Mouse (Mus musculus) brain, embryonic 14.5 days (tissue): ENCODE results near the gene Aip. TPM values are rescaled to one million over a fixed set of nuclear protein-coding genes. Genes with fewer than 3 reads are reported as not detected.

Experiments
- DNase-seq: peaks from one replicate; pipeline ENCODE4 v3.0.0-alpha.2; 2011; ENCODE audit warnings: low read depth
- CTCF ChIP-seq: fragments of 200-500 bp; IDR thresholded peaks from 2 replicates; pipeline ENCODE4 v1.5.1; 2012; ENCODE audit warnings: inconsistent platforms, mild to moderate bottlenecking, moderate library complexity, borderline replicate concordance; ENCODE audit not compliant: insufficient read depth, insufficient read length; ENCODE audit errors: extremely low read depth
- POLR2A ChIP-seq: fragments of 200-500 bp; IDR thresholded peaks from 2 replicates; pipeline ENCODE4 v1.6.1; 2012; ENCODE audit warnings: mild to moderate bottlenecking, inconsistent platforms, borderline replicate concordance; ENCODE audit not compliant: poor library complexity, insufficient read depth, insufficient read length, severe bottlenecking; ENCODE audit errors: extremely low read depth
- polyA plus RNA-seq: library from polyadenylated mRNA; depleted of rRNA; stranded (reverse); fragments of >200 nt; gene quantifications from 2 replicates; pipeline ENCODE4 v1.2.3, GENCODE M21; 2012

Gene Aip
- polyA plus RNA-seq, 1 experiment: 88.6 TPM

- TF ChIP-seq CTCF (no peak), POLR2A (no peak)
- DNase-seq: no peak
Measured at GRCm38 (mm10) chr19:4106654-4107053, 19.0 kb downstream of the Aip start.

DNA sequence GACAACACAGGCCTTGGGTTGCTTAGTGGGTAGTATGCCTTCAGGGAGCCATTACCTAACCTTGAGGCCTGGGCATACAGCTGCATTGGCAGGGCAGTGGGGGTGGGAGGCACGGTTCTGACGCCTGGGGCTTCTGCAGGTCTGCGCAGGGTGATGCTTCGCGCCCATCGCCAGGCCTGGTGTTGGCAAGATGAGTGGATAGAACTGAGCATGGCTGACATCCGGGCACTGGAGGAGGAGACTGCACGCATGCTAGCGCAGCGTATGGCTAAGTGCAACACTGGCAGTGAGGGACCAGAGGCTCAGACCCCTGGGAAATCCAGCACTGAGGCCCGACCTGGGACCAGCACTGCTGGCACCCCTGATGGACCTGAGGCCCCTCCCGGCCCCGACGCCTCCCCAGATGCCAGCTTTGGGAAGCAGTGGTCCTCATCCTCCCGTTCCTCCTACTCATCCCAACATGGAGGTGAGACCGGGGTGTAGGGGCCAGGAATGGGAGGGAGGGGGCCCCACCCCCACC lies 20.9 kb downstream of the Aip start:
- no peak for TF ChIP-seq POLR2A
- TF ChIP-seq CTCF: no peak
- DNase-seq: no peak

- DNase-seq: no peak
- no peak for TF ChIP-seq POLR2A
Measured at GRCm38 (mm10) chr19:4103792-4104191, 21.9 kb downstream of the Aip start.

GRCm38 (mm10) chr19:4103294-4103693 lies 22.4 kb downstream of the Aip start:
- no peak for DNase-seq
- TF ChIP-seq CTCF (no peak), POLR2A (no peak)

GRCm38 (mm10) chr19:4102626-4103025 lies 23.0 kb downstream of the Aip start:
- DNase-seq: no peak
- TF ChIP-seq POLR2A (no peak), CTCF (no peak)

- no peak for TF ChIP-seq POLR2A
- TF ChIP-seq CTCF: no peak
Measured at GRCm38 (mm10) chr19:4102049-4102448, 23.6 kb downstream of the Aip start.

DNA sequence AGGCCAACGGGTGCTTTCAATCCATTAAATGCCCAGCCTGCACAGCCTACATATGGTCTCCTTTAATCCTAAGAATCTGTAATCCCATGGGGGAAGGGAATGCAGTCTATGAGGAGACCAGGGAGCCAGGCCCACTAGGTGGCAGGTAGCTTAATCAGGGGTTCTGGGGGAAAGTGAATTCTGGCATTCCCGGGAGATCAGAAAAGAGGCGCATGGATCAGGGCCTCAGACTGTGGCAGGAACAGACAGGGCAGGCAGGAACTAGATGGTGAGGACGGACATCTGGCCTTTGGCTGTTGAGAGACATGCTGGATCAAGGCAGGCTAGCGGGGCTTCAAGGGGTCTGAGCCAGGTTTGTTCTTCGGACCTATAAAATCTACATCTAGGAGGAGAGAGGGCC lies 24.2 kb downstream of the Aip start:
- DNase-seq: peak; percentile 37
- TF ChIP-seq POLR2A (no peak), CTCF (no peak; the same call in 1 of the 2 replicates)

More at GRCm38 (mm10) chr19:4102049-4102448, 23.6 kb downstream of the Aip start:
- DNase-seq: no peak

DNA sequence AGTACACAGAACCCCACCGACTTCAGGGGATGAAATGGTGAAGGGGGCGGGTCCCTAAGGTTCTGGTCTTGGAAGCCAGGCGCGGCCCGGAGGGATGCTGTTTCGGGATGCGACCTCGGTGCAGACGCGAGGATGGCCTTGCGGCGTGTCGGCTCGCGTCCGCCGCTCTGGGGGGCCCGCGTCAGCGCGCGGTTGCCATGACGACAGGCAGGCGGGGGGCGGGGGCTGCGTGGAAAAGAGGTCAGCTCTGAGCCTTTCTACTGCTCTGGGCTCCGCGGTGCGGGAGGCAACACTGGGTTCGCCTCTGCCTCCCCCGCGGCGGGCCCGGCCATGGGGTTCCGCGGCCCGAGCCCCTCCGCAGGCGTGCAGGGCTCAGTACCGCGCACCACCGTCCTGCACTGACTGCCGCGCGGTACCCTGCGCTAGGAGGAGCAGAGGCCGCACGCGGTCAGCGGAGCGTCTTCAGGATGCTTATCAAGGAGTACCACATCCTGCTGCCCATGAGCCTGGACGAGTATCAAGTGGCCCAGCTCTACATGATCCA lies 24.9 kb downstream of the Aip start:
- DNase-seq: peak; percentile 68
- TF ChIP-seq POLR2A (no peak), CTCF (no peak)

DNA sequence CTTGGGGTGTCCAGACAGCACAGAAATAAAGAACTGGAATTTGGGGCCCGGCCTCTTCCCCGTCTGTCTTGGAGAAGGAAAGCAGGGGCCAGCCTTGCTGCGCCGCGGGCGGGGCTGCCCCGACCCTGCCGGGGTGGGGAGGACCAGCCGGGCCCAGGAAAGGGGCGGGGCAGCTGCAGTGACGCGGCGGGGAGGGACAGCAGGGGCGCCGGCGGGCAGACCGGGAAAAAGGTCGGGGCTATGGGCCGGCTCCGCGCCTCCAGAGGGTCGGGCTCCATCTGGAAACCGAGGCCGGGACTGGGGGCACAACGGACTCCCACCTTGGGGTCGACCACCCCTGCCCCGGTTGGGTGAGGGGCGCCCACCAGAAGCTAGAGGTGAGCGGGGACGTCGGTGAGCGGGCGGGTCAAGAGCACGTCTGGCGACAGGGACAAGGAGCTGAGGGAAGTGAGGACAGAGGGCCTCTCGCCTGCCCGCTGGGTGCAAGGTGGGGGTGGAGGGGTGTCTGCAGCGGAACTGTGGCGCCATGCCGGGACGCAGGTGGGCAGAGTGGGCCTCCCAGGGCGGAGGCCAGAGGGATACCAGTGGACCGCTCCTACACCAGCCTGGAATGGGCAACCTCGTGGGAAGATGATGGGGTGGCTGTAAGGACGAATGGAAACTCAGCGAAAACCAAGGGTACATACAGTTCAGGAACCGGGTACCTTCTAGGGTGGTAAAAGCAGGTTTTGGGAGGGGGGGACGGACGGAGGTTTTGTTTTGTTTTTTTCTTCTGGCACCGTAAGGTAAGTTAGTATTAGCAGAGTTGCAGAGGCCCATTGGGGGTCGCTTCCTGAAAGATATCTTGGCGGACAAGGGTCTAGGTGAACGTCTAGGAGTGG lies 25.6 kb downstream of the Aip start, which contains the start of gene Pitpnm1:
Pitpnm1 (plus strand) TSS at position 162 of the 881 bp plus-strand sequence.
- TF ChIP-seq CTCF (no peak), POLR2A (no peak)
- peak; percentile 23 for DNase-seq

DNA sequence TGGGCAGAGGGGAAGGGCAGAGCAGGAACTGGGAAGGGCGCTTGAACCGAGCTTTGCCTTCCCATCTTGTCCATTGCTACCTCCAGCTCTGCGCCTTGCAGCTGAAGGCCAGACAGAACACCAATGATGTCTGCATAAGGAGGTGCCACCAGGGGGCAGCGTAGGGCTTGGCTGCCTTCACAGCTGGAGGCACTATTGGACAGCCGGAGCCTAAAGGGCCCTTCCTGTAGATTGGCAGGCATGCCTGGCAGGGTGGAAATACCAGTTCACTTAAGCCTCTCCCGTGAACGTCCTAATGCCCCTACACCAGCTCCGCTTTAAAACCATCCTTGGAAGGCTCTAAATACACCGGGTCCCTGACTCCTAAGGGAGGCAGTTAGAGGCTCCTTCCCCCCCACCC lies 26.6 kb downstream of the Aip start:
- peak; percentile 90 for DNase-seq
- TF ChIP-seq POLR2A (no peak), CTCF (peak; percentile 92)

DNA sequence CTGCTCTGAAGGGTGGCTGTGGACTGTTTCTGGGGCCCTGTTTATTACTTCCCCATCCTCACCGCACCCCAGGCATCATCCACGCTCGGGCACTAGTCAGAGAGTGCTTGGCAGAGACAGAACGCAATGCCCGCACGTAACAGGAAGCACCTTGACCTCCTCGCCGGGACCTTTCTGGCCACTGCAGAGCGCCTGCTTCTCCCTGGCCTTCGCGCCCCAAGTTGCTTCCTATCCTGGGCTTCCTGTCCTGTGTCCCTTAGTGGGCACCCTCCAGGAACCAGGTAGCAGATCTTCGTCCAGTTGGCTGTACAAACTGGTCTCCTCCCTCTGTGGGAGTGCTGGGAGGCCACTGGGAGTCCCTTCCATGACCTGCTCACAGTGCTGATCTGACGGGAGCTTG lies 27.2 kb downstream of the Aip start:
- TF ChIP-seq POLR2A (no peak), CTCF (no peak)
- DNase-seq: no peak

GRCm38 (mm10) chr19:4097441-4097825 lies 28.2 kb downstream of the Aip start:
- TF ChIP-seq POLR2A (no peak), CTCF (no peak)
- DNase-seq: no peak

DNA sequence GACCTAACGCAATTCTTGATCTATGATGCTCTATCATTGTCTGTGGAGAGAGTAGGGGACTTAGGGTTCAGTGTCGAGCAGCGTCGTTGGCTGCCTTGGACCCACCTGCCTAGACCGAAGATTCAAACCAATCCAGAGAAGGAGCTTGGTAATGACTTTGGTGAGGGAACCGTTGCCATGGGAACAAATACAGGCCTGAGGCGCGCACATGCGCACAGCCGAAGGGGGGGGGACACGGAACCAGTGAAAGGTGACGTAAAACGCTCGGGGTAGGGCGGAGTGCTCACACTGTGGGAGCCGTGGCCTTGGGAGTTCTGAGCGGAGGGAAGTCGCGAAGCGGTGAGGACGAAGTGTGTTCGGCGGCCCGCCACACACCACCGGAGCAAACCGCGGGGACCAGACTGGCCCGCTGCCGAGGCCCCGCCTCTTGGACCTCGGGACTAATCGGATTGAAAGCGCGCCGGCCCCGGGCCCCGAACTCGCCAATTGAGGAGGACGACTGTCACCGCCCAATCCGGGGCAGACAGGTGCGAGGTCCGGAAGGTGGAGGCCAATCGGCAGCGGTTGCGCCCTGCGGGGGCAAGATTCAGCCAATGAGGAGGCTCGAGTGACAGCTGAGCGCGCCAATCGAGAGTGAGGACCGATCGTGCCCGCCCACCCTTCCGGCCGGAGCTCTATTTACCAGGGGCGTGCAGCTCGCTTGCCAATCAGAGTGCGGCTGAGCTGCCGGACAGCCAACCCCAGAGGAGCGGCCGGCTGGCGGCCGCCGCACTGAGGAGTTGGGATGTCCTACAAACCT lies 28.8 kb downstream of the Aip start, which contains the start of gene Cdk2ap2:
Cdk2ap2 (plus strand) TSS at position 541 of the 799 bp plus-strand sequence.
- TF ChIP-seq POLR2A (peak; percentile 53; the same call in 1 of the 2 replicates), CTCF (no peak)
- peak; percentile 99 for DNase-seq
